Mouse (Mus musculus): Measurements from ENCODE around the gene Sf3b1. TPM values are rescaled to one million over a fixed set of nuclear protein-coding genes. Genes with fewer than 3 reads are reported as not detected.

The Sf3b1 gene
- polyA plus RNA-seq, 1 experiment from 2014 or later, result 257 TPM

Other genes with a start within 250 kb of the Sf3b1 start
- 7.2 and 7.6 TPM in 2 replicates for gene Ankrd44, start 101.1 kb downstream of the Sf3b1 start, polyA plus RNA-seq (2015; fragmentation: Nextera tagmentation; extraction: Ambion mirVana)
- gene Coq10b, start 25.3 kb upstream of the Sf3b1 start, polyA plus RNA-seq (2015; fragmentation: Nextera tagmentation; extraction: Ambion mirVana), result 13.8 and 15.8 TPM in 2 replicates
- 686 and 742 TPM in 2 replicates for gene Hspe1, start 60.7 kb upstream of the Sf3b1 start, polyA plus RNA-seq (2015; fragmentation: Nextera tagmentation; extraction: Ambion mirVana)
- 681 and 748 TPM in 2 replicates for gene Hspd1, start 60.8 kb upstream of the Sf3b1 start, polyA plus RNA-seq (2015; fragmentation: Nextera tagmentation; extraction: Ambion mirVana)
- 139 and 155 TPM in 2 replicates for gene Mob4, start 103.8 kb upstream of the Sf3b1 start, polyA plus RNA-seq (2015; fragmentation: Nextera tagmentation; extraction: Ambion mirVana)
- 7.0 and 7.1 TPM in 2 replicates for gene Rftn2, start 199.3 kb upstream of the Sf3b1 start, polyA plus RNA-seq (2015; fragmentation: Nextera tagmentation; extraction: Ambion mirVana)
- gene Mars2, start 209.7 kb upstream of the Sf3b1 start, polyA plus RNA-seq (2015; fragmentation: Nextera tagmentation; extraction: Ambion mirVana), result 5.2 and 5.4 TPM in 2 replicates